Mouse (Mus musculus): ENCODE data around the gene Kcne2.

- no peak for TF ChIP-seq MXI1 (IDR thresholded peaks at IDR 0.05; ENCODE audit: low read depth, low read length)
- no peak for TF ChIP-seq ZC3H11A (IDR thresholded peaks at IDR 0.05; ENCODE audit: low read depth, low read length)
- TF ChIP-seq USF1 (IDR thresholded peaks at IDR 0.05; ENCODE audit: low read depth, low read length) = no peak
- no peak for TF ChIP-seq TBP (conservative IDR thresholded peaks at IDR 0.05; ENCODE audit: low read depth, low read length)
- TF ChIP-seq USF2 (conservative IDR thresholded peaks at IDR 0.05; ENCODE audit: low read depth, low read length) = no peak
- TF ChIP-seq EP300 (IDR thresholded peaks at IDR 0.05; ENCODE audit: low read length) = no peak
Measured at GRCm38 (mm10) chr16:92292101-92292500, at the start of gene Kcne2.
